9 mouse cellular contexts compared by ENCODE assay signal in genomic region chr15:101047194-101047555, GRCm38 (mm10). TPM values are rescaled to one million over a fixed set of nuclear protein-coding genes. Genes with fewer than 3 reads are reported as not detected.
A peak's percentile ranks its signal among the peaks of the same experiment; 100 is the strongest.
DNase-seq lines count a peak whose midpoint lies in the region; ATAC-seq lines count a peak whose summit lies in the region.
"Had no signal": no experiment of that assay in that cellular context is flagged by ENCODE, and none has a peak within 500 bp of the region (broad histone marks: within the 10 kb centered on the region; RNA-seq: fewer than 3 reads in every experiment).

Gene Gm47841, minus strand, starts transcription at chr15:101047397.

- ATAC-seq in kidney, embryonic 15.5 days (replicated peaks; ENCODE audit: low FRiP score): 0 out of 2 replicates have a peak, but pooled peaks have one; percentile 13
- no peak for ATAC-seq in forebrain, embryonic 12.5 days (ENCODE audit: low FRiP score)
- ATAC-seq in intestine, embryonic 15.5 days: peak; percentile 26; the same call in 1 of the 2 replicates
- 0 out of 2 replicates have a peak, but pooled peaks have one; percentile 34 for ATAC-seq in midbrain, embryonic 15.5 days (replicated peaks)

- peak within 1 kb of the TSS; percentile 46 for H3K9ac ChIP-seq in kidney, embryonic 15.5 days
- H3K9ac ChIP-seq in forebrain, embryonic 12.5 days: peak within 1 kb of the TSS; percentile 58
- peak within 1 kb of the TSS; percentile 52 for H3K9ac ChIP-seq in intestine, embryonic 15.5 days
- H3K9ac ChIP-seq in midbrain, embryonic 15.5 days: peak within 1 kb of the TSS; percentile 48

- peaks cover 86% of the 10 kb centered on the region for H3K27me3 ChIP-seq in kidney, embryonic 15.5 days
- H3K27me3 ChIP-seq in forebrain, embryonic 12.5 days: peaks cover 91% of the 10 kb centered on the region
- peaks cover 60% of the 10 kb centered on the region for H3K27me3 ChIP-seq in intestine, embryonic 15.5 days (replicated peaks)
- H3K27me3 ChIP-seq in midbrain, embryonic 15.5 days (replicated peaks): peaks cover 63% of the 10 kb centered on the region

- WGBS in kidney, embryonic 15.5 days: 5% methylated on average over 23 of the region's 23 CpGs
- WGBS in forebrain, embryonic 12.5 days: 1% methylated on average over 23 of the region's 23 CpGs
- WGBS in intestine, embryonic 15.5 days: 5% methylated on average over 23 of the region's 23 CpGs
- 3% methylated on average over 23 of the region's 23 CpGs for WGBS in midbrain, embryonic 15.5 days

- peak within 1 kb of the TSS; percentile 53 for H3K4me3 ChIP-seq in kidney, embryonic 15.5 days (replicated peaks)
- peak within 1 kb of the TSS; percentile 51 for H3K4me3 ChIP-seq in forebrain, embryonic 12.5 days (replicated peaks)
- peak within 1 kb of the TSS; percentile 55 for H3K4me3 ChIP-seq in intestine, embryonic 15.5 days (replicated peaks)
- peak within 1 kb of the TSS; percentile 45 for H3K4me3 ChIP-seq in midbrain, embryonic 15.5 days

- no peaks in the 10 kb centered on the region for H3K9me3 ChIP-seq in kidney, embryonic 15.5 days (replicated peaks)
- H3K9me3 ChIP-seq in forebrain, embryonic 12.5 days: no peaks in the 10 kb centered on the region
- H3K9me3 ChIP-seq in intestine, embryonic 15.5 days: no peaks in the 10 kb centered on the region
- H3K9me3 ChIP-seq in midbrain, embryonic 15.5 days: no peaks in the 10 kb centered on the region

- H3K4me1 ChIP-seq in kidney, embryonic 15.5 days: peaks cover 28% of the 10 kb centered on the region
- H3K4me1 ChIP-seq in forebrain, embryonic 12.5 days: peaks cover 19% of the 10 kb centered on the region
- H3K4me1 ChIP-seq in intestine, embryonic 15.5 days (replicated peaks): peaks cover 21% of the 10 kb centered on the region
- H3K4me1 ChIP-seq in midbrain, embryonic 15.5 days: peaks cover 18% of the 10 kb centered on the region

- no peak for DNase-seq in kidney, postnatal 25 days
- no peak for DNase-seq in natural killer cell, adult 2 months (ENCODE audit: low spot score in 2 of 2)
- DNase-seq in gastrocnemius, postnatal 10 days: no peak
- no peak for DNase-seq in right cerebral cortex, postnatal 4 days

- no peak within 1 kb of the TSS for H3K27ac ChIP-seq in kidney, embryonic 15.5 days
- H3K27ac ChIP-seq in forebrain, embryonic 12.5 days: no peak within 1 kb of the TSS
- H3K27ac ChIP-seq in intestine, embryonic 15.5 days: no peak within 1 kb of the TSS
- H3K27ac ChIP-seq in midbrain, embryonic 15.5 days: no peak within 1 kb of the TSS

- H3K4me2 ChIP-seq in kidney, embryonic 15.5 days: peak within 1 kb of the TSS; percentile 98
- peak within 1 kb of the TSS; percentile 91 for H3K4me2 ChIP-seq in forebrain, embryonic 12.5 days
- H3K4me2 ChIP-seq in intestine, embryonic 15.5 days (replicated peaks): peak within 1 kb of the TSS; percentile 100
- peak within 1 kb of the TSS; percentile 96 for H3K4me2 ChIP-seq in midbrain, embryonic 15.5 days

- H3K36me3 ChIP-seq in kidney, embryonic 15.5 days: peaks cover 13% of the 10 kb centered on the region
- H3K36me3 ChIP-seq in forebrain, embryonic 12.5 days (replicated peaks): no peaks in the 10 kb centered on the region
- no peaks in the 10 kb centered on the region for H3K36me3 ChIP-seq in intestine, embryonic 15.5 days
- no peaks in the 10 kb centered on the region for H3K36me3 ChIP-seq in midbrain, embryonic 15.5 days (replicated peaks)

RNA-seq across cellular contexts. Expression of gene Gm47841, which starts in this region (rescaled TPM):
- not detected in 2 replicates for polyA plus RNA-seq in kidney, embryonic 15.5 days (2015; fragmentation: Nextera tagmentation; extraction: Ambion mirVana)
- polyA plus RNA-seq in forebrain, embryonic 12.5 days (2016; fragmentation: Nextera tagmentation; extraction: Ambion mirVana): not detected in 2 replicates
- not detected in 2 replicates for polyA plus RNA-seq in intestine, embryonic 15.5 days (2015; fragmentation: Nextera tagmentation; extraction: Ambion mirVana)
- not detected in 2 replicates for polyA plus RNA-seq in midbrain, embryonic 15.5 days (2015; fragmentation: Nextera tagmentation; extraction: Ambion mirVana)
- total RNA-seq in gastrocnemius, postnatal 10 days (2021): not detected
- total RNA-seq: heart, adult 18-20 months had no signal

Comparison
In these comparisons a context has a peak if more than half of its experiments do, and no peak if none do; other contexts are left out.
1. Peak in ATAC-seq, H3K4me3 ChIP-seq, H3K9ac ChIP-seq and H3K4me2 ChIP-seq in kidney, embryonic 15.5 days; RNA of the gene not detected or under 1 TPM.
2. Peak in ATAC-seq, H3K4me3 ChIP-seq, H3K9ac ChIP-seq and H3K4me2 ChIP-seq in intestine, embryonic 15.5 days; RNA of the gene not detected or under 1 TPM.
3. Peak in ATAC-seq, H3K4me3 ChIP-seq, H3K9ac ChIP-seq and H3K4me2 ChIP-seq in midbrain, embryonic 15.5 days; RNA of the gene not detected or under 1 TPM.